Mouse (Mus musculus): ENCODE results near the gene Efnb2. TPM values are rescaled to one million over a fixed set of nuclear protein-coding genes. Genes with fewer than 3 reads are reported as not detected.
A peak's percentile ranks its signal among the peaks of the same experiment; 100 is the strongest.

Gene Efnb2
- polyA plus RNA-seq, 1 experiment from 2014 or later: 11.7 TPM

Small RNAs within 50 kb of the gene (microRNA-seq; reads per million reads assigned to microRNA genes)
- gene Mir7654: 8.8 reads per million, percentile 25 among the genes with 10 or more reads in this experiment

Other genes with a start within 250 kb of the Efnb2 start
- gene Arglu1, start 29.3 kb upstream of the Efnb2 start, polyA plus RNA-seq (2015; fragmentation: Nextera tagmentation; extraction: Ambion mirVana): 79.0 and 86.7 TPM in 2 replicates

All from heart, embryonic 13.5 days (tissue).